Mouse (Mus musculus): Measurements from ENCODE around the gene Rora.

- TF ChIP-seq CTCF (IDR thresholded peaks at IDR 0.05; ENCODE audit: borderline replicate concordance, extremely low read depth, insufficient read depth, insufficient read length) (peak; percentile 42; the same call in 1 of the 2 replicates), POLR2A (IDR thresholded peaks at IDR 0.05; ENCODE audit: borderline replicate concordance, extremely low read depth, insufficient read depth, insufficient read length, poor library complexity, severe bottlenecking) (no peak)
Observed at GRCm38 (mm10) chr9:68829903-68830302, 176.3 kb downstream of the Rora start.

Data from brain, embryonic 14.5 days (tissue).